Mouse (Mus musculus): ENCODE measurements at regions not wholly inside any gene's neighbourhood (a gene's known extent, or its start where the extent isn't known, plus 50 kb on each side); places are given as distances from the start of the nearest gene placed in this dataset.
"Not testable (repeated sequence)": the region's sequence is repeated elsewhere in the genome, so short reads cannot be mapped to it uniquely, and the experiment has no call there.

- 54% methylated on average over 7 of the region's 7 CpGs for WGBS
- Histone ChIP-seq H3K9me3 (no peaks in the 10 kb centered on the region), H3K9ac (no peak overlapping the region), H3K27ac (no peak overlapping the region), H3K36me3 (no peaks in the 10 kb centered on the region), H3K27me3 (no peaks in the 10 kb centered on the region), H3K4me2 (no peak overlapping the region), H3K4me3 (no peak overlapping the region), H3K4me1 (no peaks in the 10 kb centered on the region)
- ATAC-seq (ENCODE audit: borderline replicate concordance, extremely low read depth, low FRiP score, low TSS enrichment) = no peak
Measured at GRCm38 (mm10) chr13:99666086-99666485, 149.7 kb upstream of the Map1b start.

- not testable (repeated sequence) for H3K27me3 ChIP-seq; H3K4me3 ChIP-seq; H3K36me3 ChIP-seq; ATAC-seq (ENCODE audit: borderline replicate concordance, extremely low read depth, low FRiP score, low TSS enrichment); H3K9me3 ChIP-seq; H3K27ac ChIP-seq; H3K9ac ChIP-seq; H3K4me2 ChIP-seq; H3K4me1 ChIP-seq
- 79% methylated on average over 12 of the region's 12 CpGs for WGBS
Measured at GRCm38 (mm10) chr13:99663422-99663821, 147.1 kb upstream of the Map1b start.

GRCm38 (mm10) chr13:99647661-99648204 lies 131.4 kb upstream of the Map1b start:
- H3K4me1 ChIP-seq = no peaks in the 10 kb centered on the region
- no peak overlapping the region for H3K27ac ChIP-seq
- no peaks in the 10 kb centered on the region for H3K9me3 ChIP-seq
- H3K4me2 ChIP-seq = no peak overlapping the region
- H3K4me3 ChIP-seq = no peak overlapping the region
- no peak overlapping the region for H3K9ac ChIP-seq
- no peaks in the 10 kb centered on the region for H3K27me3 ChIP-seq
- 54% methylated on average over 6 of the region's 6 CpGs for WGBS
- H3K36me3 ChIP-seq = no peaks in the 10 kb centered on the region
- ATAC-seq (ENCODE audit: borderline replicate concordance, extremely low read depth, low FRiP score, low TSS enrichment) = 0 out of 2 replicates have a peak, but pooled peaks have one; percentile 9

- H3K27ac ChIP-seq = no peak overlapping the region
- peaks cover 10% of the 10 kb centered on the region; the same call in 1 of the 2 replicates for H3K4me1 ChIP-seq
- no peak overlapping the region for H3K9ac ChIP-seq
- no peaks in the 10 kb centered on the region for H3K36me3 ChIP-seq
- H3K27me3 ChIP-seq = no peaks in the 10 kb centered on the region
- H3K4me2 ChIP-seq = no peak overlapping the region
- H3K4me3 ChIP-seq = no peak overlapping the region
- ATAC-seq (ENCODE audit: borderline replicate concordance, extremely low read depth, low FRiP score, low TSS enrichment) = no peak
- WGBS = 77% methylated on average over 1 of the region's 1 CpGs
- no peaks in the 10 kb centered on the region for H3K9me3 ChIP-seq
Measured at GRCm38 (mm10) chr13:99644771-99645170, 128.4 kb upstream of the Map1b start.

GRCm38 (mm10) chr13:99642811-99643210 lies 126.5 kb upstream of the Map1b start:
- peaks cover 10% of the 10 kb centered on the region; the same call in 1 of the 2 replicates for H3K4me1 ChIP-seq
- no peak overlapping the region for H3K9ac ChIP-seq
- H3K9me3 ChIP-seq = no peaks in the 10 kb centered on the region
- no peaks in the 10 kb centered on the region for H3K27me3 ChIP-seq
- H3K27ac ChIP-seq = no peak overlapping the region
- no peak for ATAC-seq (ENCODE audit: borderline replicate concordance, extremely low read depth, low FRiP score, low TSS enrichment)
- H3K36me3 ChIP-seq = no peaks in the 10 kb centered on the region
- WGBS = 40% methylated on average over 5 of the region's 5 CpGs
- no peak overlapping the region for H3K4me3 ChIP-seq
- H3K4me2 ChIP-seq = no peak overlapping the region

- 59% methylated on average over 5 of the region's 5 CpGs for WGBS
- H3K4me2 ChIP-seq = no peak overlapping the region
Measured at GRCm38 (mm10) chr13:99642301-99642700, 126.0 kb upstream of the Map1b start.

GRCm38 (mm10) chr13:99641386-99642165 lies 125.2 kb upstream of the Map1b start:
- H3K4me1 ChIP-seq = peaks cover 10% of the 10 kb centered on the region; the same call in 1 of the 2 replicates
- H3K27ac ChIP-seq = no peak overlapping the region
- peak; percentile 46; the same call in 1 of the 2 replicates for ATAC-seq (ENCODE audit: borderline replicate concordance, extremely low read depth, low FRiP score, low TSS enrichment)
- no peak overlapping the region for H3K4me3 ChIP-seq
- WGBS = 56% methylated on average over 22 of the region's 22 CpGs
- H3K36me3 ChIP-seq = no peaks in the 10 kb centered on the region
- no peak overlapping the region for H3K9ac ChIP-seq
- no peaks in the 10 kb centered on the region for H3K9me3 ChIP-seq
- no peaks in the 10 kb centered on the region for H3K27me3 ChIP-seq
- no peak overlapping the region for H3K4me2 ChIP-seq

More at GRCm38 (mm10) chr13:99642301-99642700, 126.0 kb upstream of the Map1b start:
- Histone ChIP-seq H3K9me3 (no peaks in the 10 kb centered on the region), H3K9ac (no peak overlapping the region), H3K4me3 (no peak overlapping the region), H3K4me1 (peaks cover 10% of the 10 kb centered on the region; the same call in 1 of the 2 replicates), H3K27me3 (no peaks in the 10 kb centered on the region), H3K27ac (no peak overlapping the region), H3K36me3 (no peaks in the 10 kb centered on the region)
- no peak for ATAC-seq (ENCODE audit: borderline replicate concordance, extremely low read depth, low FRiP score, low TSS enrichment)

GRCm38 (mm10) chr13:99632706-99633105 lies 116.4 kb upstream of the Map1b start:
- Histone ChIP-seq H3K36me3 (no peaks in the 10 kb centered on the region), H3K4me1 (no peaks in the 10 kb centered on the region), H3K27ac (no peak overlapping the region), H3K4me2 (no peak overlapping the region), H3K4me3 (no peak overlapping the region), H3K9ac (no peak overlapping the region), H3K9me3 (no peaks in the 10 kb centered on the region), H3K27me3 (no peaks in the 10 kb centered on the region)
- ATAC-seq (ENCODE audit: borderline replicate concordance, extremely low read depth, low FRiP score, low TSS enrichment) = no peak
- WGBS = 51% methylated on average over 5 of the region's 5 CpGs

GRCm38 (mm10) chr13:99630800-99631199 lies 114.5 kb upstream of the Map1b start:
- ATAC-seq (ENCODE audit: borderline replicate concordance, extremely low read depth, low FRiP score, low TSS enrichment) = no peak
- 87% methylated on average over 3 of the region's 3 CpGs for WGBS

GRCm38 (mm10) chr13:99630356-99630755 lies 114.0 kb upstream of the Map1b start:
- no peak overlapping the region for H3K4me3 ChIP-seq
- H3K27ac ChIP-seq = no peak overlapping the region
- no peak for ATAC-seq (ENCODE audit: borderline replicate concordance, extremely low read depth, low FRiP score, low TSS enrichment)
- no peaks in the 10 kb centered on the region for H3K9me3 ChIP-seq
- no peaks in the 10 kb centered on the region for H3K4me1 ChIP-seq
- no peaks in the 10 kb centered on the region for H3K27me3 ChIP-seq
- no peak overlapping the region for H3K4me2 ChIP-seq
- no peak overlapping the region for H3K9ac ChIP-seq
- WGBS = 94% methylated on average over 22 of the region's 22 CpGs
- H3K36me3 ChIP-seq = no peaks in the 10 kb centered on the region

More at GRCm38 (mm10) chr13:99630800-99631199, 114.5 kb upstream of the Map1b start:
- no peak overlapping the region for H3K27ac ChIP-seq
- H3K4me1 ChIP-seq = no peaks in the 10 kb centered on the region
- H3K9ac ChIP-seq = no peak overlapping the region
- no peaks in the 10 kb centered on the region for H3K36me3 ChIP-seq
- H3K9me3 ChIP-seq = no peaks in the 10 kb centered on the region
- H3K27me3 ChIP-seq = no peaks in the 10 kb centered on the region
- no peak overlapping the region for H3K4me3 ChIP-seq
- H3K4me2 ChIP-seq = no peak overlapping the region

- H3K27ac ChIP-seq = no peak overlapping the region
- H3K4me1 ChIP-seq = no peaks in the 10 kb centered on the region
- H3K27me3 ChIP-seq = no peaks in the 10 kb centered on the region
- no peak overlapping the region for H3K9ac ChIP-seq
- 35% methylated on average over 4 of the region's 4 CpGs for WGBS
- H3K9me3 ChIP-seq = no peaks in the 10 kb centered on the region
- no peak for ATAC-seq (ENCODE audit: borderline replicate concordance, extremely low read depth, low FRiP score, low TSS enrichment)
- H3K4me2 ChIP-seq = no peak overlapping the region
- H3K4me3 ChIP-seq = no peak overlapping the region
- no peaks in the 10 kb centered on the region for H3K36me3 ChIP-seq
Measured at GRCm38 (mm10) chr13:99625196-99625595, 108.9 kb upstream of the Map1b start.

- Histone ChIP-seq H3K4me1 (no peaks in the 10 kb centered on the region), H3K9ac (no peak overlapping the region), H3K4me2 (no peak overlapping the region), H3K4me3 (no peak overlapping the region), H3K27me3 (no peaks in the 10 kb centered on the region), H3K36me3 (no peaks in the 10 kb centered on the region), H3K9me3 (no peaks in the 10 kb centered on the region), H3K27ac (no peak overlapping the region)
- ATAC-seq (ENCODE audit: borderline replicate concordance, extremely low read depth, low FRiP score, low TSS enrichment) = no peak
- WGBS = 78% methylated on average over 9 of the region's 9 CpGs
Measured at GRCm38 (mm10) chr13:99618332-99618731, 102.0 kb upstream of the Map1b start.
